Mouse (Mus musculus): ENCODE measurements around the gene Pcsk4. TPM values are rescaled to one million over a fixed set of nuclear protein-coding genes. Genes with fewer than 3 reads are reported as not detected.

The Pcsk4 gene
- total and polyA plus RNA-seq, 3 experiments = 0.46 to 1.1 TPM; not detected in 1

GRCm38 (mm10) chr10:80320340-80320760, 8.9 kb downstream of the Pcsk4 start, which contains the start of gene 2310011J03Rik:
Gene 2310011J03Rik (minus strand): TSS chr10:80320537.
- dilution Hi-C loops (cut with MboI; ENCODE audit: extremely low pct_ligation_motif_present, extremely low pct_unique_long_range_greater_than_20kb, low sequenced_read_pairs) (no loop called here), in situ Hi-C loops (cut with MboI; ENCODE audit: low pct_ligation_motif_present, low pct_unique_long_range_greater_than_20kb, low sequenced_read_pairs) (no loop called here)
- TF ChIP-seq CHD2 (IDR thresholded peaks at IDR 0.05; ENCODE audit: low read length) (peak; percentile 77), UBTF (IDR thresholded peaks at IDR 0.05; ENCODE audit: low read depth, low read length) (no peak), ZC3H11A (IDR thresholded peaks at IDR 0.05; ENCODE audit: low read depth, low read length) (no peak), IRF4 (IDR thresholded peaks at IDR 0.05; ENCODE audit: low read depth, low read length) (peak; percentile 26; the same call in 1 of the 2 replicates), POLR2A (IDR thresholded peaks at IDR 0.05; ENCODE audit: low read depth, low read length) (peak; percentile 91), CHD1 (IDR thresholded peaks at IDR 0.05; ENCODE audit: low read depth, low read length) (0 out of 2 replicates have a peak, but pooled peaks have one; percentile 52), MYC (IDR thresholded peaks at IDR 0.05; ENCODE audit: low read depth, low read length) (peak; percentile 58; the same call in 1 of the 2 replicates), NELFE (IDR thresholded peaks at IDR 0.05; ENCODE audit: low read depth, low read length) (peak; percentile 95), HCFC1 (IDR thresholded peaks at IDR 0.05; ENCODE audit: low read depth, low read length) (peak; percentile 84), GABPA (IDR thresholded peaks at IDR 0.05; ENCODE audit: insufficient replicate concordance, low read depth, low read length) (no peak), CTCF (conservative IDR thresholded peaks at IDR 0.05 in 1 of 2, IDR thresholded peaks at IDR 0.05 in 1 of 2; ENCODE audit: low read depth in 2 of 2, low read length in 2 of 2) (no peak), KAT2A (IDR thresholded peaks at IDR 0.05; ENCODE audit: insufficient replicate concordance, low read length) (0 out of 2 replicates have a peak, but pooled peaks have one; percentile 54), USF1 (IDR thresholded peaks at IDR 0.05; ENCODE audit: low read depth, low read length) (no peak), RCOR1 (conservative IDR thresholded peaks at IDR 0.05; ENCODE audit: low read depth, low read length) (no peak), TBP (conservative IDR thresholded peaks at IDR 0.05; ENCODE audit: low read depth, low read length) (peak; percentile 76), NRF1 (IDR thresholded peaks at IDR 0.05; ENCODE audit: low read depth, low read length) (0 out of 2 replicates have a peak, but pooled peaks have one; percentile 42), ZMIZ1 (IDR thresholded peaks at IDR 0.05; ENCODE audit: low read depth, low read length) (peak; percentile 90), POLR2AphosphoS2 (IDR thresholded peaks at IDR 0.05; ENCODE audit: low read depth, low read length) (peak; percentile 81; the same call in 1 of the 2 replicates), SIN3A (IDR thresholded peaks at IDR 0.05; ENCODE audit: low read length) (peak; percentile 96), ELF1 (IDR thresholded peaks at IDR 0.05; ENCODE audit: low read depth, low read length) (peak; percentile 99), MAFK (IDR thresholded peaks at IDR 0.05; ENCODE audit: insufficient replicate concordance, low read length) (no peak), BHLHE40 (IDR thresholded peaks at IDR 0.05; ENCODE audit: low read depth, low read length) (peak; percentile 54), MXI1 (IDR thresholded peaks at IDR 0.05; ENCODE audit: low read depth, low read length) (peak; percentile 83), ZKSCAN1 (IDR thresholded peaks at IDR 0.05; ENCODE audit: borderline replicate concordance, low read depth, low read length) (no peak), TCF12 (IDR thresholded peaks at IDR 0.05; ENCODE audit: low read depth, low read length) (peak; percentile 76; the same call in 1 of the 2 replicates), MAZ (IDR thresholded peaks at IDR 0.05; ENCODE audit: low read depth, low read length) (peak; percentile 91), JUND (conservative IDR thresholded peaks at IDR 0.05; ENCODE audit: low read depth, low read length) (no peak)
- Histone ChIP-seq H3K4me3 (replicated peaks in 1 of 3; ENCODE audit: low read depth in 2 of 3, low read length in 2 of 3, poor library complexity in 1 of 3) (peak within 1 kb of the TSS; percentile 76 to 96 (median 95)), H3K27me3 (replicated peaks) (peaks cover 9% of the 10 kb centered on the region), H3K9ac (ENCODE audit: insufficient read depth, low read depth) (peak within 1 kb of the TSS; percentile 65), H3K27ac (ENCODE audit: insufficient read depth, low read depth) (peak within 1 kb of the TSS; percentile 81), H3K4me2 (ENCODE audit: insufficient read depth, low read depth, poor library complexity, severe bottlenecking) (peak within 1 kb of the TSS; percentile 68), H3K79me2 (replicated peaks; ENCODE audit: control insufficient read depth, extremely low read depth, insufficient read depth, poor library complexity, severe bottlenecking) (peaks cover 13% of the 10 kb centered on the region), H3K9me3 (replicated peaks; ENCODE audit: low read length) (no peaks in the 10 kb centered on the region), H3K4me1 (ENCODE audit: control insufficient read depth in 1 of 2, insufficient read depth in 2 of 2) (peaks cover 43 to 48% of the 10 kb centered on the region in 2 experiments), H3K36me3 (replicated peaks in 1 of 2; ENCODE audit: control insufficient read depth in 1 of 2, insufficient read depth in 1 of 2, low read length in 1 of 2) (peaks cover 20 to 42% of the 10 kb centered on the region in 2 experiments)
- DNase-seq (ENCODE audit: extremely low read depth) = peak; percentile 96
